ENCODE assay signal across 12 mouse cellular contexts in genomic region chr10:62380936-62381335, GRCm38 (mm10). TPM values are rescaled to one million over a fixed set of nuclear protein-coding genes. Genes with fewer than 3 reads are reported as not detected.
DNase-seq lines count a peak whose midpoint lies in the region; ATAC-seq lines count a peak whose summit lies in the region.
"Had no signal": no experiment of that assay in that cellular context is flagged by ENCODE, and none has a peak within 500 bp of the region (broad histone marks: within the 10 kb centered on the region; RNA-seq: fewer than 3 reads in every experiment).

No protein-coding gene starts in this region.

- H3K36me3 ChIP-seq in neural tube, embryonic 15.5 days = no peaks in the 10 kb centered on the region
- H3K36me3 ChIP-seq: limb, embryonic 10.5 days had no signal

- H3K9me3 ChIP-seq in neural tube, embryonic 15.5 days (replicated peaks) = no peaks in the 10 kb centered on the region
- H3K9me3 ChIP-seq: limb, embryonic 10.5 days had no signal

- no peaks in the 10 kb centered on the region for H3K27me3 ChIP-seq in neural tube, embryonic 15.5 days (replicated peaks)

- no peak overlapping the region for H3K27ac ChIP-seq in neural tube, embryonic 15.5 days (replicated peaks)
- H3K27ac ChIP-seq: limb, embryonic 10.5 days had no signal

- ATAC-seq in CD4-positive, CD25-positive, alpha-beta regulatory T cell, adult 4 months = no peak
- ATAC-seq in neural tube, embryonic 15.5 days (ENCODE audit: low FRiP score) = no peak

- no peak overlapping the region for H3K4me3 ChIP-seq in neural tube, embryonic 15.5 days (replicated peaks)
- H3K4me3 ChIP-seq: limb, embryonic 10.5 days; myocyte had no signal

- H3K4me2 ChIP-seq in neural tube, embryonic 15.5 days = no peak overlapping the region

- peak; percentile 41 for DNase-seq in CD4-positive, CD25-positive, alpha-beta regulatory T cell, adult 2 months (ENCODE audit: low read depth, low spot score)
- peak; percentile 8 for DNase-seq in kidney, adult 9 months
- DNase-seq in kidney, postnatal 14 days = no peak
- DNase-seq in retina, postnatal 7 days (ENCODE audit: low read depth, low spot score) = peak; percentile 6
- no peak for DNase-seq in retina, postnatal 1 day
- DNase-seq in gastrocnemius, adult 8-10 months (ENCODE audit: low spot score in 2 of 2) = no peak
- DNase-seq: adrenal gland, postnatal 36 days; thymus, postnatal 36 days had no signal

- no peaks in the 10 kb centered on the region for H3K4me1 ChIP-seq in neural tube, embryonic 15.5 days
- H3K4me1 ChIP-seq: limb, embryonic 10.5 days had no signal

- no peak overlapping the region for H3K9ac ChIP-seq in neural tube, embryonic 15.5 days (replicated peaks)

RNA-seq across cellular contexts. Expression of gene Hk1, which starts 1.2 kb away (rescaled TPM):
- polyA plus RNA-seq in CD4-positive, CD25-positive, alpha-beta regulatory T cell, adult 4 months (2017; shearing (Covaris generic)) = 100 to 1,000 TPM in 1 of 2 experiments, 10 to 100 TPM in 1; 69.6 to 103 TPM
- polyA plus RNA-seq in neural tube, embryonic 15.5 days (2015; fragmentation: Nextera tagmentation; extraction: Ambion mirVana) = 134 and 146 TPM in 2 replicates
- total RNA-seq in gastrocnemius, adult 8-10 months (2022) = 1 to 10 TPM; 3.3 to 6.0 (median 5.3) TPM

RNA-seq across cellular contexts. Expression of gene Hkdc1, which starts 41.4 kb away (rescaled TPM):
- not detected for polyA plus RNA-seq in CD4-positive, CD25-positive, alpha-beta regulatory T cell, adult 4 months (2017; shearing (Covaris generic))
- polyA plus RNA-seq in neural tube, embryonic 15.5 days (2015; fragmentation: Nextera tagmentation; extraction: Ambion mirVana) = 0.60 and 1.3 TPM in 2 replicates
- not detected for total RNA-seq in gastrocnemius, adult 8-10 months (2022)
- total RNA-seq: adrenal gland, postnatal 36 days had no signal

Comparison
In these comparisons a context has a peak if more than half of its experiments do, and no peak if none do; other contexts are left out.
1. DNase-seq: peak in CD4-positive, CD25-positive, alpha-beta regulatory T cell, adult 2 months (single experiment), kidney, adult 9 months (single experiment) and retina, postnatal 7 days (single experiment); none in kidney, postnatal 14 days (single experiment), retina, postnatal 1 day (single experiment) and gastrocnemius, adult 8-10 months (0 of 2).